Mouse (Mus musculus) liver, adult 2 months (tissue): ENCODE results near the gene Negr1.

Source experiments
- CTCF ChIP-seq: fragments of 200-500 bp; IDR thresholded peaks from 2 replicates; pipeline ENCODE4 v1.5.1; 2011; ENCODE audit warnings: low read depth, low read length, control low read depth
- POLR2A ChIP-seq: fragments of 200-500 bp; IDR thresholded peaks from 2 replicates; pipeline ENCODE4 v1.6.1; 2011; ENCODE audit warnings: low read length, control low read depth; ENCODE audit not compliant: insufficient read depth; ENCODE audit errors: extremely low read depth

- no peak for TF ChIP-seq POLR2A
- no peak for TF ChIP-seq CTCF
Observed at GRCm38 (mm10) chr3:156870922-156871257, 309.3 kb downstream of the Negr1 start.
